Mouse (Mus musculus): ENCODE measurements around the gene Armh1.

Gene Armh1

GRCm38 (mm10) chr4:117251801-117252316, at the start of gene Armh1, which contains the start of gene Tmem53:
TSS of gene Armh1 (minus strand) at chr4:117252125.
TSS of gene Tmem53 (plus strand) at chr4:117251951.
- DNase-seq (ENCODE audit: low spot score in 2 of 2): peak; percentile 66 to 72

- DNase-seq (ENCODE audit: low spot score in 2 of 2): no peak
Measured at GRCm38 (mm10) chr4:117299921-117300320, 48.0 kb upstream of the Armh1 start.

- DNase-seq (ENCODE audit: low spot score in 2 of 2): no peak
Measured at GRCm38 (mm10) chr4:117297819-117298218, 45.9 kb upstream of the Armh1 start.

- no peak for DNase-seq (ENCODE audit: low spot score in 2 of 2)
Measured at GRCm38 (mm10) chr4:117296849-117297593, 45.1 kb upstream of the Armh1 start.

GRCm38 (mm10) chr4:117291696-117292095, 39.8 kb upstream of the Armh1 start:
- DNase-seq (ENCODE audit: low spot score in 2 of 2): no peak

GRCm38 (mm10) chr4:117288927-117289801, 37.2 kb upstream of the Armh1 start:
- peak in 1 of 2 experiments; percentile 57 for DNase-seq (ENCODE audit: low spot score in 2 of 2)

GRCm38 (mm10) chr4:117288277-117288926, 36.5 kb upstream of the Armh1 start:
- no peak for DNase-seq (ENCODE audit: low spot score in 2 of 2)

GRCm38 (mm10) chr4:117284363-117284762, 32.4 kb upstream of the Armh1 start:
- no peak for DNase-seq (ENCODE audit: low spot score in 2 of 2)

- DNase-seq (ENCODE audit: low spot score in 2 of 2): no peak
Measured at GRCm38 (mm10) chr4:117283271-117284191, 31.6 kb upstream of the Armh1 start.

GRCm38 (mm10) chr4:117281090-117281845, 29.3 kb upstream of the Armh1 start:
- no peak for DNase-seq (ENCODE audit: low spot score in 2 of 2)

GRCm38 (mm10) chr4:117280397-117280930, 28.5 kb upstream of the Armh1 start:
- DNase-seq (ENCODE audit: low spot score in 2 of 2): no peak

GRCm38 (mm10) chr4:117279253-117279642, 27.3 kb upstream of the Armh1 start:
- DNase-seq (ENCODE audit: low spot score in 2 of 2): no peak

- DNase-seq (ENCODE audit: low spot score in 2 of 2): no peak
Measured at GRCm38 (mm10) chr4:117278381-117279252, 26.7 kb upstream of the Armh1 start.

- no peak for DNase-seq (ENCODE audit: low spot score in 2 of 2)
Measured at GRCm38 (mm10) chr4:117277687-117278086, 25.8 kb upstream of the Armh1 start.

GRCm38 (mm10) chr4:117277021-117277420, 25.1 kb upstream of the Armh1 start:
- no peak for DNase-seq (ENCODE audit: low spot score in 2 of 2)

- DNase-seq (ENCODE audit: low spot score in 2 of 2): no peak
Measured at GRCm38 (mm10) chr4:117276281-117276711, 24.4 kb upstream of the Armh1 start.

GRCm38 (mm10) chr4:117274720-117275119, 22.8 kb upstream of the Armh1 start:
- DNase-seq (ENCODE audit: low spot score in 2 of 2): no peak

- no peak for DNase-seq (ENCODE audit: low spot score in 2 of 2)
Measured at GRCm38 (mm10) chr4:117272459-117272858, 20.5 kb upstream of the Armh1 start.

- DNase-seq (ENCODE audit: low spot score in 2 of 2): peak; percentile 61 to 76
Measured at GRCm38 (mm10) chr4:117270278-117270677, 18.4 kb upstream of the Armh1 start.
